Mouse (Mus musculus) bone marrow, adult 2 months (tissue): ENCODE results near the gene Gm9945. TPM values are rescaled to one million over a fixed set of nuclear protein-coding genes. Genes with fewer than 3 reads are reported as not detected.

Source experiments
- H3K27ac ChIP-seq: fragments of 200-500 bp; 2 replicates; pipeline ENCODE4 v1.5.1; 2012; ENCODE audit warnings: low read depth, mild to moderate bottlenecking, control low read depth, inconsistent platforms, low read length; ENCODE audit not compliant: control insufficient read depth, poor library complexity, insufficient read depth
- H3K4me1 ChIP-seq: fragments of 200-500 bp; 2 replicates; pipeline ENCODE4 v1.6.1; 2011; ENCODE audit warnings: low read length; ENCODE audit not compliant: control insufficient read depth, insufficient read depth
- H3K4me3 ChIP-seq: fragments of 200-500 bp; replicated peaks from 2 replicates; pipeline ENCODE3; 2011; ENCODE audit warnings: mild to moderate bottlenecking, low read depth, low read length, control low read depth; ENCODE audit not compliant: control insufficient read depth
- CTCF ChIP-seq: fragments of 200-500 bp; IDR thresholded peaks from 2 replicates; pipeline ENCODE4 v1.5.1; 2011; ENCODE audit warnings: low read length, control low read depth; ENCODE audit not compliant: control insufficient read depth, insufficient read depth
- POLR2A ChIP-seq: fragments of 200-500 bp; IDR thresholded peaks from 2 replicates; pipeline ENCODE4 v1.6.1; 2011; ENCODE audit warnings: low read depth, mild to moderate bottlenecking, control low read depth, low read length, borderline replicate concordance; ENCODE audit not compliant: control insufficient read depth
- WGBS: fragments of 180-500 bp; shearing (Covaris S2); methylation state at CpG from one replicate; pipeline ENCODE4 v1.1.7; 2018; 5-methylcytosine and 5-hydroxymethylcytosine counted together
- polyA plus RNA-seq: library from polyadenylated mRNA; stranded (reverse); fragments of >200 nt; gene quantifications from 2 replicates; pipeline ENCODE4 v1.2.4, GENCODE M21; 2011; ENCODE audit warnings: low replicate concordance; ENCODE audit not compliant: missing spikeins, insufficient read depth, insufficient read length

Gene Gm9945
- polyA plus RNA-seq, 1 experiment, result not detected

- TF ChIP-seq CTCF (no peak), POLR2A (no peak)
- 83% methylated on average over 3 of the region's 3 CpGs for WGBS
- Histone ChIP-seq H3K4me3 (no peak overlapping the region), H3K4me1 (no peaks in the 10 kb centered on the region; the same call in 1 of the 2 replicates), H3K27ac (no peak overlapping the region)
These were observed 13.4 kb downstream of the Gm9945 start for GRCm38 (mm10) chr11:53493243-53493955.

GRCm38 (mm10) chr11:53495417-53495816, 15.5 kb downstream of the Gm9945 start:
- 65% methylated on average over 6 of the region's 6 CpGs for WGBS
- H3K4me3 ChIP-seq, result no peak overlapping the region
- no peaks in the 10 kb centered on the region; the same call in 1 of the 2 replicates for H3K4me1 ChIP-seq
- no peak overlapping the region for H3K27ac ChIP-seq
- TF ChIP-seq CTCF, result no peak
- TF ChIP-seq POLR2A, result no peak

- no peaks in the 10 kb centered on the region; the same call in 1 of the 2 replicates for H3K4me1 ChIP-seq
- H3K4me3 ChIP-seq, result no peak overlapping the region
- TF ChIP-seq POLR2A (no peak), CTCF (no peak)
- WGBS, result 16% methylated on average over 6 of the region's 6 CpGs
- H3K27ac ChIP-seq, result no peak overlapping the region
These were observed 17.0 kb downstream of the Gm9945 start for GRCm38 (mm10) chr11:53496946-53497345.

GRCm38 (mm10) chr11:53500569-53500968, 20.6 kb downstream of the Gm9945 start:
- TF ChIP-seq CTCF (no peak), POLR2A (no peak)
- no peaks in the 10 kb centered on the region; the same call in 1 of the 2 replicates for H3K4me1 ChIP-seq
- H3K27ac ChIP-seq, result no peak overlapping the region
- no peak overlapping the region for H3K4me3 ChIP-seq
- 28% methylated on average over 11 of the region's 11 CpGs for WGBS

- no peaks in the 10 kb centered on the region; the same call in 1 of the 2 replicates for H3K4me1 ChIP-seq
- WGBS, result 53% methylated on average over 8 of the region's 8 CpGs
- H3K27ac ChIP-seq, result no peak overlapping the region
- TF ChIP-seq CTCF, result no peak
- no peak for TF ChIP-seq POLR2A
- no peak overlapping the region for H3K4me3 ChIP-seq
These were observed 22.2 kb downstream of the Gm9945 start for GRCm38 (mm10) chr11:53502039-53502765.

- no peak overlapping the region for H3K27ac ChIP-seq
- 44% methylated on average over 5 of the region's 5 CpGs for WGBS
- TF ChIP-seq CTCF (no peak), POLR2A (no peak)
- no peaks in the 10 kb centered on the region; the same call in 1 of the 2 replicates for H3K4me1 ChIP-seq
- H3K4me3 ChIP-seq, result no peak overlapping the region
These were observed 23.8 kb downstream of the Gm9945 start for GRCm38 (mm10) chr11:53503738-53504137.

GRCm38 (mm10) chr11:53504376-53504775, 24.4 kb downstream of the Gm9945 start:
- TF ChIP-seq POLR2A (no peak), CTCF (no peak)
- Histone ChIP-seq H3K4me3 (no peak overlapping the region), H3K4me1 (no peaks in the 10 kb centered on the region; the same call in 1 of the 2 replicates), H3K27ac (no peak overlapping the region)
- WGBS, result 89% methylated on average over 8 of the region's 8 CpGs

GRCm38 (mm10) chr11:53505026-53505663, 25.2 kb downstream of the Gm9945 start:
- H3K4me1 ChIP-seq, result no peaks in the 10 kb centered on the region
- TF ChIP-seq POLR2A (no peak), CTCF (no peak)
- no peak overlapping the region for H3K27ac ChIP-seq
- WGBS, result 79% methylated on average over 5 of the region's 5 CpGs
- H3K4me3 ChIP-seq, result no peak overlapping the region
